Mouse (Mus musculus) midbrain, embryonic 11.5 days (tissue): ENCODE data around the gene Zcchc14. TPM values are rescaled to one million over a fixed set of nuclear protein-coding genes. Genes with fewer than 3 reads are reported as not detected.

Source experiments
- ATAC-seq: fragments of 200-750 bp; cut with Nextera tagmentation; 2 replicates; pipeline ENCODE4 v1.8.0; 2017; ENCODE audit warnings: moderate TSS enrichment, moderate library complexity; ENCODE audit not compliant: low FRiP score
- DNase-seq: peaks from one replicate; pipeline ENCODE4 v3.0.0; 2015; ENCODE audit warnings: low spot score; ENCODE audit errors: missing footprints
- H3K27ac ChIP-seq: fragments of 300-500 bp; sonication (generic); 2 replicates; pipeline ENCODE4 v1.5.1; 2014; ENCODE audit warnings: low read depth, low read length
- H3K27me3 ChIP-seq: fragments of 300-500 bp; sonication (generic); 2 replicates; pipeline ENCODE4 v1.6.1; 2014; ENCODE audit warnings: mild to moderate bottlenecking, low read length, moderate library complexity, mixed read lengths; ENCODE audit not compliant: control insufficient read depth, insufficient read depth
- H3K36me3 ChIP-seq: fragments of 300-500 bp; sonication (generic); 2 replicates; pipeline ENCODE4 v1.6.1; 2014; ENCODE audit warnings: mild to moderate bottlenecking, low read length, moderate library complexity, mixed read lengths; ENCODE audit not compliant: control insufficient read depth, insufficient read depth
- H3K4me1 ChIP-seq: fragments of 300-500 bp; sonication (generic); 2 replicates; pipeline ENCODE4 v1.6.1; 2014; ENCODE audit warnings: low read length; ENCODE audit not compliant: control insufficient read depth, insufficient read depth
- H3K4me2 ChIP-seq: fragments of 300-500 bp; sonication (generic); 2 replicates; pipeline ENCODE4 v1.6.1; 2014; ENCODE audit warnings: mild to moderate bottlenecking, moderate library complexity
- H3K4me3 ChIP-seq: fragments of 300-500 bp; sonication (generic); 2 replicates; pipeline ENCODE4 v1.5.1; 2014; ENCODE audit warnings: low read depth, low read length
- H3K9ac ChIP-seq: fragments of 300-500 bp; sonication (generic); 2 replicates; pipeline ENCODE4 v1.6.1; 2014; ENCODE audit warnings: low read length
- H3K9me3 ChIP-seq: fragments of 300-500 bp; sonication (generic); 2 replicates; pipeline ENCODE4 v1.6.1; 2016; ENCODE audit warnings: low read length; ENCODE audit not compliant: control insufficient read depth
- WGBS: fragments of 180-500 bp; shearing (Covaris S2); extraction: QIAGEN DNeasy Blood & Tissue Kit; methylation state at CpG from one replicate; pipeline ENCODE4 v1.1.7; 2014; 5-methylcytosine and 5-hydroxymethylcytosine counted together
- polyA plus RNA-seq: library from polyadenylated mRNA; unstranded; fragments of >200 nt; fragmentation: Nextera tagmentation; extraction: Ambion mirVana; gene quantifications from 2 replicates; pipeline ENCODE4 v1.2.1, GENCODE M21; 2014

The Zcchc14 gene
- polyA plus RNA-seq, 1 experiment from 2014 or later, result 22.7 TPM

DNA sequence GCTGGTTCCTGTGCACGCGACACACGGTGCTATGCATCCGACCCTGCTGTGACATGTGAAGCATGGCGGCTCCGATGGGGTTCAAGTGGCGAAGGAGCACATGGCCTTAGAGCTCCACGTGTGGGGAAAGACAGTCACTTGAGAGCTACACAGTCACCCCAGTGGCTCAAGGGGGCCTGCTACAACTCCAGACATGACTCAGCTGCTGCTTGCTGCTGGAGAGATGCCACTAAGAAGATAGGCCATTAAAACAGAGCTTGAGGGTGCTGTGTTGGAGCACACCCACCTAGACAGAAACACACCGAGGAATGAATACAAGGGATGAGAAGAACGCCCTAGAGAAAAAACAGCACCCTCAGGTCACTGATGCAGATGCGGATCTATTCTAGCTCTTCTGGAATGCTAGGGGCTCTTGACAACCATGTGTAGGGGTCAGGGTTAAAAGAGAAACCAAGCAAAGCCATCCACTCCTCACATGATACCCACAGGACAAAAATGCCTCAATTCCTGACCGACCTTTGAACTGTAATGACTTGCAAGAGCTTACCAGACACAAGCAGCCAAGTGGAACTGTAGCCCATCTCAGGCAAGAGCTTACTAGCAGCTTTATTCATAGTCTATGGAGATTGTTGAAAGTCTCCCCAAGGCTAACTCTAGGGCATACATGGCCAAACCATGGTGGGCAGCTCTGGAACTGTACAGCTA is 5.0 kb downstream of the Zcchc14 start:
- Histone ChIP-seq H3K4me1 (peaks cover 31% of the 10 kb centered on the region), H3K4me3 (no peak overlapping the region), H3K27ac (no peak overlapping the region), H3K36me3 (no peaks in the 10 kb centered on the region), H3K9ac (no peak overlapping the region), H3K27me3 (no peaks in the 10 kb centered on the region), H3K9me3 (no peaks in the 10 kb centered on the region), H3K4me2 (no peak overlapping the region)
- 88% methylated on average over 12 of the region's 12 CpGs for WGBS
- DNase-seq, result no peak
- ATAC-seq, result no peak

DNA sequence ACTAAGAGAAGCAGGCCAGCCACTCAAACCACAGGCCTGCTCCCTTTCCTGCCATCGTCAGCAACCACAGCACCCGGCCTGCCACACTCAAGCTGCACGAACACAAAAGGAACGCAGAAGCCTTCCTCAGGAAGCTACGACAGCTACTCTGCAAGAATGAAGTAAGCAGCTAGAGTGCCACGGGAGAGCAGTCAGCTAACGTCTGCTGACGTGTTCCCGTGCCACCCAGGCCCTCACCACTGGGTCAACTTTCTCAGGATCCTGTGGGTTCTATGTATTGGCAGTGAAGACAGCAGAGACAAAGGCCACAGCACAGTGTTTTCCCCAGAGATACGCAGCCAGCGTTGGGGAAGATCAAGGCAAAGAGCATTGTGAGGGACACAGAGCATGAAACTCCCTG is 9.3 kb downstream of the Zcchc14 start:
- Histone ChIP-seq H3K4me3 (no peak overlapping the region), H3K27ac (no peak overlapping the region), H3K27me3 (no peaks in the 10 kb centered on the region), H3K4me2 (no peak overlapping the region), H3K9ac (no peak overlapping the region), H3K9me3 (no peaks in the 10 kb centered on the region), H3K36me3 (no peaks in the 10 kb centered on the region), H3K4me1 (peaks cover 5% of the 10 kb centered on the region)
- DNase-seq (no peak), ATAC-seq (no peak)
- 77% methylated on average over 11 of the region's 11 CpGs for WGBS

DNA sequence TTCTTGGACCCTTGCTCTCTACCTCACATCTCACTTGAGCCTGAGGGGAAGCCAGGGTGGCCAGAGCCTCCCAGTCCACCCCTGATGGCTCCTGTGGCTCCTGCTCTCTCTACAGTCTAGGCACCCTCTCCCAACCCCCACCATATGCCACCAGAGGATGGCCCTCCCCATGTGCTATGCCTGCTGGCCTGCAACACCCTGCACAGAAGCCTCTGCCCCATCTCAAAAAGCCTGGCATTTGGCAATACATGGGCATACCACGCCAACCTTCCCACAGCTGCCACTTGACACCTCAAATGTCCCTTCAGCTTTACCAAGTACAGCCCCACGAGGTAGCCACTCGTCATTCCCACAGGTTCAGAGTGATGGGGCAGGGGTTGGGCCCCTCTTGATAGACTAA is 9.9 kb downstream of the Zcchc14 start:
- ATAC-seq, result no peak
- Histone ChIP-seq H3K4me3 (no peak overlapping the region), H3K27me3 (no peaks in the 10 kb centered on the region), H3K27ac (no peak overlapping the region), H3K4me1 (peaks cover 4% of the 10 kb centered on the region), H3K36me3 (no peaks in the 10 kb centered on the region), H3K4me2 (no peak overlapping the region), H3K9ac (no peak overlapping the region), H3K9me3 (no peaks in the 10 kb centered on the region)
- WGBS, result 81% methylated on average over 3 of the region's 3 CpGs
- no peak for DNase-seq

DNA sequence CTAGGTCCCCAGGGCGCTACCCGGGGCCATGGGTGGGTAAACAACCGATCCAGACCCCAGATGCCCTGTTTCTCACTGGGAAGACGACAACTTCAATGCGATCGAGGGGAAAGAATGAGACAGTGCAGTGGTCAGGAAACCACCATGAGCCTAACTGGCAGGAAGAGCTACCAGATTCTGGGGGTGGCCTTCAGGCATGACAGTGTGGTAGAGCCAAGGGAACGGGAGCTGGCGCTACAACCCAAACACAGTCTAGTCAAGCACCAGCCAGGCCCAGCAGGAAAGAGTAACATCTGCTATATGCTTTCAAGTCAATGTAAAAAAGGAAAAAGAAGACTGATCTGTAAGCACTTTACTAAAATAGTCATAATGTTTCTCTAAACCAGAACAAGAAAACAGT is 16.5 kb downstream of the Zcchc14 start:
- Histone ChIP-seq H3K9ac (no peak overlapping the region), H3K9me3 (no peaks in the 10 kb centered on the region), H3K27me3 (no peaks in the 10 kb centered on the region), H3K4me2 (no peak overlapping the region), H3K27ac (no peak overlapping the region), H3K36me3 (no peaks in the 10 kb centered on the region), H3K4me3 (no peak overlapping the region), H3K4me1 (no peaks in the 10 kb centered on the region)
- DNase-seq, result no peak
- no peak for ATAC-seq
- WGBS, result 91% methylated on average over 8 of the region's 8 CpGs

- Histone ChIP-seq H3K9me3 (no peaks in the 10 kb centered on the region), H3K9ac (no peak overlapping the region), H3K27ac (no peak overlapping the region), H3K4me2 (no peak overlapping the region), H3K4me1 (no peaks in the 10 kb centered on the region), H3K4me3 (no peak overlapping the region), H3K36me3 (no peaks in the 10 kb centered on the region), H3K27me3 (no peaks in the 10 kb centered on the region)
- DNase-seq (no peak), ATAC-seq (no peak)
- 82% methylated on average over 6 of the region's 6 CpGs for WGBS
Observed at GRCm38 (mm10) chr8:121635534-121635933, 17.2 kb downstream of the Zcchc14 start.

DNA sequence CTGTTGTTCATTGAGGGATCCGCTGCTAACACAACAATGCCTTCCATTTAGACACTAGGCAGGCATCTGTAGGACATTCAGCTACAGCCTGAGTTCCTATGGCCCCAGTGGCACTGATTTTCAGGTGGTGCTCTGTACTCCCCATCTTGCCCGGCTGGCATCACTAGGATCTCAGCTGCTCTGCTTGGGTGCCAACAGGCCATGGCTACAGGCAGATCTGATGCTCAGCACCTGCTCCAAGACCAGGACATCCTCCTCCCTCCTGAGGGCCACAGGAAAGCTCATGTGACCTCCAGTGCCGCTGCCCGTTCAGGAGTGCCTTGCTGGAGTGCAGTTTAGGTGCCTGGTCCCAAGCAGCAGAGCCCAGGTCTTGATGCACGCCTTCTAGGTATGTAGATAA is 20.3 kb downstream of the Zcchc14 start:
- Histone ChIP-seq H3K9ac (no peak overlapping the region), H3K4me2 (no peak overlapping the region), H3K27ac (no peak overlapping the region), H3K4me3 (no peak overlapping the region), H3K27me3 (no peaks in the 10 kb centered on the region), H3K36me3 (no peaks in the 10 kb centered on the region; the same call in 1 of the 2 replicates), H3K4me1 (no peaks in the 10 kb centered on the region), H3K9me3 (no peaks in the 10 kb centered on the region)
- no peak for ATAC-seq
- no peak for DNase-seq
- 88% methylated on average over 5 of the region's 5 CpGs for WGBS

GRCm38 (mm10) chr8:121631645-121632071 is 21.0 kb downstream of the Zcchc14 start:
- Histone ChIP-seq H3K9ac (no peak overlapping the region), H3K4me2 (no peak overlapping the region), H3K27ac (no peak overlapping the region), H3K9me3 (no peaks in the 10 kb centered on the region), H3K4me3 (no peak overlapping the region), H3K36me3 (peaks cover 1% of the 10 kb centered on the region; the same call in 1 of the 2 replicates), H3K27me3 (no peaks in the 10 kb centered on the region), H3K4me1 (no peaks in the 10 kb centered on the region)
- WGBS, result 76% methylated on average over 7 of the region's 7 CpGs
- ATAC-seq (no peak), DNase-seq (no peak)

GRCm38 (mm10) chr8:121628681-121629080 is 24.0 kb downstream of the Zcchc14 start:
- ATAC-seq (no peak), DNase-seq (no peak)
- Histone ChIP-seq H3K27me3 (no peaks in the 10 kb centered on the region), H3K9me3 (no peaks in the 10 kb centered on the region), H3K27ac (no peak overlapping the region), H3K4me1 (no peaks in the 10 kb centered on the region), H3K36me3 (peaks cover 4% of the 10 kb centered on the region), H3K9ac (no peak overlapping the region), H3K4me3 (no peak overlapping the region), H3K4me2 (no peak overlapping the region)
- WGBS, result 96% methylated on average over 4 of the region's 4 CpGs

GRCm38 (mm10) chr8:121623043-121623442 is 29.7 kb downstream of the Zcchc14 start:
- Histone ChIP-seq H3K36me3 (peaks cover 4% of the 10 kb centered on the region), H3K4me1 (no peaks in the 10 kb centered on the region), H3K4me2 (no peak overlapping the region), H3K27ac (no peak overlapping the region), H3K27me3 (no peaks in the 10 kb centered on the region), H3K9me3 (no peaks in the 10 kb centered on the region), H3K9ac (no peak overlapping the region), H3K4me3 (no peak overlapping the region)
- no peak for ATAC-seq
- no peak for DNase-seq
- WGBS, result 87% methylated on average over 8 of the region's 8 CpGs
